Mouse (Mus musculus): ENCODE data around the gene Nog.

DNA sequence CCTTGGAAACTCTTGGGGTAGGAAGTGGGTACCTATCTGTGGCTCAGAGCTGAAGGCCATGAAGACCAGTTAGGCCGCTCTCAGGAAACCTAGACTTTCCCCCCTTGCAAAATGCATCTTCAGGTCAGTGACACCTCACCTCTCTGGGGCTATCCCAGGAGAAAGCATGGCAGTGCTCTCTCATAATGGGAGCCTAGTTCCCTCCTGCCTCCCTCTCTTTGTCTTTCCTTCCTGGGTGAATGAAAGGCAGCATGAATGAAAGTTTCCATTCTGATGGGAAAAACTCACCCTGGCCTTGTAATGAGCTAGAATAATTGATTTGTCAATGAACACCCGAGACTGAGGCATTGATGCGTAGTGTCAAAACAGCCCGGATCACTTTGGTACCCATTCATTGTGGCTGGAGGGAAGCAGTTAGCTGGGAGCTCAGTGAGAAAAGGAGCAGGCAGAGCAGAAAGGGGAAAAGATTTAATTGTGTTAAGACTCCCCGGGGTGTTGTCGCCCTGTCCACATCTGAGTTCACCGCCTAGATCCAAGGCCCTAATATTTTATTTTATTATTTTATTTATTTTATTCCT is 42.7 kb downstream of the Nog start:
- TF ChIP-seq CTCF (IDR thresholded peaks at IDR 0.05; ENCODE audit: low read depth, low read length) (no peak), POLR2A (IDR thresholded peaks at IDR 0.05; ENCODE audit: insufficient read depth, low read length) (no peak), EP300 (IDR thresholded peaks at IDR 0.05; ENCODE audit: insufficient read depth, low read depth, low read length) (no peak)
